Mouse (Mus musculus) midbrain, embryonic 13.5 days (tissue): ENCODE measurements around the gene Fam214a. TPM values are rescaled to one million over a fixed set of nuclear protein-coding genes. Genes with fewer than 3 reads are reported as not detected.

Source experiments
- ATAC-seq: fragments of 200-750 bp; cut with Nextera tagmentation; 2 replicates; pipeline ENCODE4 v1.8.0; 2017; ENCODE audit warnings: mild to moderate bottlenecking, moderate TSS enrichment, moderate library complexity
- H3K27ac ChIP-seq: fragments of 300-500 bp; sonication (generic); 2 replicates; pipeline ENCODE4 v1.5.1; 2015; ENCODE audit warnings: inconsistent platforms, mild to moderate bottlenecking, moderate library complexity
- H3K27me3 ChIP-seq: fragments of 300-500 bp; sonication (generic); 2 replicates; pipeline ENCODE4 v1.6.1; 2015; ENCODE audit warnings: mild to moderate bottlenecking, inconsistent platforms
- H3K36me3 ChIP-seq: fragments of 300-500 bp; sonication (generic); 2 replicates; pipeline ENCODE4 v1.6.1; 2015; ENCODE audit warnings: mild to moderate bottlenecking, inconsistent platforms
- H3K4me1 ChIP-seq: fragments of 300-500 bp; sonication (generic); replicated peaks from 2 replicates; pipeline ENCODE4 v1.6.1; 2015; ENCODE audit warnings: inconsistent platforms
- H3K4me2 ChIP-seq: fragments of 300-500 bp; sonication (generic); replicated peaks from 2 replicates; pipeline ENCODE4 v1.6.1; 2015; ENCODE audit warnings: moderate library complexity, mild to moderate bottlenecking, inconsistent platforms
- H3K4me3 ChIP-seq: fragments of 300-500 bp; sonication (generic); replicated peaks from 2 replicates; pipeline ENCODE4 v1.5.1; 2015; ENCODE audit warnings: mild to moderate bottlenecking, inconsistent platforms
- H3K9ac ChIP-seq: fragments of 300-500 bp; sonication (generic); replicated peaks from 2 replicates; pipeline ENCODE4 v1.6.1; 2015; ENCODE audit warnings: mild to moderate bottlenecking, inconsistent platforms
- H3K9me3 ChIP-seq: fragments of 300-500 bp; sonication (generic); 2 replicates; pipeline ENCODE4 v1.6.1; 2016; ENCODE audit warnings: mild to moderate bottlenecking, inconsistent platforms
- WGBS: fragments of 180-500 bp; shearing (Covaris S2); methylation state at CpG from one replicate; pipeline ENCODE4 v1.1.7; 2015; 5-methylcytosine and 5-hydroxymethylcytosine counted together
- polyA plus RNA-seq: library from polyadenylated mRNA; unstranded; fragments of >200 nt; fragmentation: Nextera tagmentation; extraction: Ambion mirVana; gene quantifications from 2 replicates; pipeline ENCODE4 v1.2.1, GENCODE M21; 2015

Gene Fam214a
- polyA plus RNA-seq, 1 experiment from 2014 or later = 31.3 TPM

DNA sequence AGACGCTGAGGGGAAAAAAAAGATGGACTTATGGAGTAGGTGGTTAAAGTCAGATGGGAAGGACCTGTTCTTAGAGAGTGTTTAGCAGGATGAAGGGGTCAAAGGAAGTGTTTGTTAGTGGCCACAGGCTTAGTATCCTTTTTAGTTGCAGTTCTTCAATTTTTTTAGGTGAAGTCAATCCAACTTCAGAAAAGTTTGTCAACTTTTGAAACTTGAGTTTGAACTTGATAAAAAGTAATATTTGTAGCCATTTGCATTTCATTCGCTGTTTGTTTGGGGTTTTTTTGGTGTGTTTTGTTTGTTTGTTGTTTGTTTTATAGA lies 1.2 kb downstream of the Fam214a start:
- no peaks in the 10 kb centered on the region for H3K27me3 ChIP-seq
- peak overlapping the region; percentile 93 for H3K4me2 ChIP-seq
- H3K36me3 ChIP-seq = peaks cover 8% of the 10 kb centered on the region
- H3K9ac ChIP-seq = peak overlapping the region; percentile 95; the same call in 1 of the 2 replicates
- 61% methylated on average over 2 of the region's 2 CpGs for WGBS
- no peaks in the 10 kb centered on the region; the same call in 1 of the 2 replicates for H3K9me3 ChIP-seq
- peak overlapping the region; percentile 95 for H3K4me3 ChIP-seq
- no peak overlapping the region for H3K27ac ChIP-seq
- H3K4me1 ChIP-seq = peaks cover 21% of the 10 kb centered on the region
- ATAC-seq = no peak

GRCm38 (mm10) chr9:74954387-74954786 lies 1.7 kb downstream of the Fam214a start:
- ATAC-seq = no peak
- Histone ChIP-seq H3K36me3 (peaks cover 11% of the 10 kb centered on the region), H3K9ac (no peak overlapping the region), H3K27ac (no peak overlapping the region), H3K4me1 (peaks cover 21% of the 10 kb centered on the region), H3K4me2 (peak overlapping the region; percentile 93; the same call in 1 of the 2 replicates), H3K9me3 (no peaks in the 10 kb centered on the region; the same call in 1 of the 2 replicates), H3K4me3 (no peak overlapping the region), H3K27me3 (no peaks in the 10 kb centered on the region)
- WGBS = 78% methylated on average over 2 of the region's 2 CpGs

DNA sequence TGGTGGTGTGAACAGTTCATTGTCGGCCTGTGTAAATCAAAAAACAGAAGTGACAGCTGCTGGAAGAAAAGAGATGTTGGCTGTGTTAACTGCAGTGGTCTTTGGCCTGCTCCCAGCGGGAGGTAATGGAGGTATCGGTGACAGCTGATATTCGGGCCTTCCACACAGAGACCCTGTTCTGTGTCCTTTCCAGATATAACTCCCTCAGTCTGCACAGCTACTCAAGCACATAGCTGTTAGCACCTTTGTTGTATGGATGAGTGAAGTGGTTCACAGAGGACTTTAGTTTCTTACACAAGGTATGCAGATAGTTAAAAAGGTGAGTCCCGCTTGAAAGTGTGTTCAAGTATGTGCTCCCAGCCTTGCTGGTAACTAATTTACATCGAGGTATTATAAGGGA lies 7.9 kb downstream of the Fam214a start:
- H3K4me3 ChIP-seq = no peak overlapping the region
- H3K36me3 ChIP-seq = peaks cover 11% of the 10 kb centered on the region
- peak overlapping the region; percentile 74 for H3K27ac ChIP-seq
- H3K4me2 ChIP-seq = peak overlapping the region; percentile 41
- 32% methylated on average over 6 of the region's 6 CpGs for WGBS
- H3K9me3 ChIP-seq = no peaks in the 10 kb centered on the region; the same call in 1 of the 2 replicates
- no peaks in the 10 kb centered on the region for H3K27me3 ChIP-seq
- H3K9ac ChIP-seq = no peak overlapping the region
- peak; percentile 40 for ATAC-seq
- peaks cover 19% of the 10 kb centered on the region for H3K4me1 ChIP-seq

- Histone ChIP-seq H3K4me1 (peaks cover 19% of the 10 kb centered on the region), H3K27me3 (no peaks in the 10 kb centered on the region), H3K4me2 (peak overlapping the region; percentile 41), H3K36me3 (peaks cover 8% of the 10 kb centered on the region), H3K4me3 (peak overlapping the region; percentile 12; the same call in 1 of the 2 replicates), H3K9me3 (no peaks in the 10 kb centered on the region; the same call in 1 of the 2 replicates), H3K9ac (peak overlapping the region; percentile 59), H3K27ac (peak overlapping the region; percentile 74)
- WGBS = 2% methylated on average over 14 of the region's 14 CpGs
- ATAC-seq = peak; percentile 84
These were observed 8.4 kb downstream of the Fam214a start for GRCm38 (mm10) chr9:74961073-74961575.

DNA sequence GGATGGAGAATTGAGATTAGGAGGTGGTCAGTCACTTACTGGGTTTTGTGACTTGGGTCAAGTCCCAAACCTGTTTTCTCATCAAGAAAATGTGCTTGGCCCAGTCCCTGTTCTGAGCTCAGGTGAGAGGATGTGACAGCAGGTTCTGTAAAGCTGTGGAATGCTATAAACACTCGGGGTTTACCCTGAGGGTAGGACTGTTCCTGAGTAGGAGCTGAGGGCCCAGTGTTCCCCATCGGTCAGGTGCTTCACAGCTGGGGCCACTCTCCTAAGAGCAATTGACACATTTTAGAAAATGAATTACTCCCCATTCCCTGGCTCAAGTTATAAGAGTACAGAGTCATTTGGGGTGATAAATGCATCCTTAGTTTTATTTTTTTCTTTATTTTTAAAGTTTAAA lies 11.3 kb downstream of the Fam214a start:
- ATAC-seq = no peak
- Histone ChIP-seq H3K9ac (no peak overlapping the region), H3K36me3 (peaks cover 3% of the 10 kb centered on the region; the same call in 1 of the 2 replicates), H3K9me3 (no peaks in the 10 kb centered on the region), H3K4me2 (no peak overlapping the region), H3K4me3 (no peak overlapping the region), H3K27me3 (no peaks in the 10 kb centered on the region), H3K4me1 (peaks cover 19% of the 10 kb centered on the region), H3K27ac (no peak overlapping the region)
- 81% methylated on average over 2 of the region's 2 CpGs for WGBS

GRCm38 (mm10) chr9:74964866-74965384 lies 12.2 kb downstream of the Fam214a start:
- Histone ChIP-seq H3K9me3 (no peaks in the 10 kb centered on the region), H3K9ac (no peak overlapping the region), H3K4me3 (no peak overlapping the region), H3K36me3 (no peaks in the 10 kb centered on the region), H3K4me2 (no peak overlapping the region), H3K4me1 (peaks cover 19% of the 10 kb centered on the region), H3K27ac (no peak overlapping the region), H3K27me3 (no peaks in the 10 kb centered on the region)
- 92% methylated on average over 10 of the region's 10 CpGs for WGBS
- ATAC-seq = no peak

- Histone ChIP-seq H3K4me3 (no peak overlapping the region), H3K4me1 (peaks cover 9% of the 10 kb centered on the region), H3K36me3 (no peaks in the 10 kb centered on the region), H3K27me3 (no peaks in the 10 kb centered on the region), H3K9ac (no peak overlapping the region), H3K4me2 (no peak overlapping the region), H3K9me3 (no peaks in the 10 kb centered on the region), H3K27ac (no peak overlapping the region)
- WGBS = 87% methylated on average over 4 of the region's 4 CpGs
- no peak for ATAC-seq
These were observed 13.5 kb downstream of the Fam214a start for GRCm38 (mm10) chr9:74966200-74966599.

- Histone ChIP-seq H3K9me3 (no peaks in the 10 kb centered on the region), H3K27me3 (no peaks in the 10 kb centered on the region), H3K9ac (no peak overlapping the region), H3K4me3 (no peak overlapping the region), H3K4me1 (peaks cover 5% of the 10 kb centered on the region; the same call in 1 of the 2 replicates), H3K4me2 (no peak overlapping the region), H3K27ac (no peak overlapping the region), H3K36me3 (no peaks in the 10 kb centered on the region)
- ATAC-seq = no peak
- WGBS = 88% methylated on average over 8 of the region's 8 CpGs
These were observed 16.2 kb downstream of the Fam214a start for GRCm38 (mm10) chr9:74968647-74969428.

- Histone ChIP-seq H3K4me2 (no peak overlapping the region), H3K36me3 (no peaks in the 10 kb centered on the region), H3K27ac (no peak overlapping the region), H3K9me3 (no peaks in the 10 kb centered on the region), H3K9ac (no peak overlapping the region), H3K4me3 (no peak overlapping the region), H3K27me3 (no peaks in the 10 kb centered on the region), H3K4me1 (peaks cover 19% of the 10 kb centered on the region)
- WGBS = 80% methylated on average over 1 of the region's 1 CpGs
- ATAC-seq = no peak
These were observed 17.9 kb downstream of the Fam214a start for GRCm38 (mm10) chr9:74970591-74970990.

DNA sequence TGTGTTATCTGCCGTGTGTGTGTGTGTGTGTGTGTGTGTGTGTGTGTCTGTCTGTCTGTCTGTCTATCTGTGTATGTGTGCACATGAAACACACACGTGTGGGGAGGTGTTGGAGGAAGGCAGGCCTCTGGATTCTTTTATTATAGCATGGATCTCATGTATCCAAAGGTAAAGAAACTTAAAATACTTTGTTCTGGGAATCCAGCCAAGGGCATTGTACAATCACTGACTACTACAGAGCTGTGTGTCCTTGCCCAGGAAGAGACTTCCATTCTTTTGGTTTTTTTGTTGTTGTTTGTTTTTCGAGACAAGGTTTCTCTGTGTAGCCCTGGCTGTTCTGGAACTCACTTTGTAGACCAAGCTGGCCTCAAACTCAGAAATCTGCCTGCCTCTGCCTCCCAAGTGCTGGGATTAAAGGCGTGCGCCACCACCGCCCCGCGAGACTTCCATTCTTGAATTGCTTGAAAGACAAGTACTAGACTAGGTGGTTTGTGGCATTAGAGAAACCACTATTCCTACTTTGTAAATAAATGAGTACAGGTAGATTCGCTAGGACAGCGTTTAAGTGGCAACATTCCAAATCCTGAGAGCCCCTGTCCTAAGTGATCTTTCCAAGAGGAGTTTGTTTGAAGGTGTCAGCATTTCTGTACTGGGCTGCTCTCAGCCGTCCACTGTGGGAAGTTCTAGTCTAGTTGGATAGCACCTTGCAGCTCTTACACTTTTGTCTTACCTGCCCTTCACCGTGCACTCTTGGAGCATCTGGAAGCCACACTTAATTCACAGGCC lies 18.7 kb downstream of the Fam214a start:
- Histone ChIP-seq H3K9ac (no peak overlapping the region), H3K27me3 (no peaks in the 10 kb centered on the region), H3K36me3 (no peaks in the 10 kb centered on the region), H3K27ac (no peak overlapping the region), H3K4me2 (no peak overlapping the region), H3K4me1 (peaks cover 21% of the 10 kb centered on the region), H3K9me3 (no peaks in the 10 kb centered on the region), H3K4me3 (no peak overlapping the region)
- WGBS = 91% methylated on average over 12 of the region's 12 CpGs
- no peak for ATAC-seq

DNA sequence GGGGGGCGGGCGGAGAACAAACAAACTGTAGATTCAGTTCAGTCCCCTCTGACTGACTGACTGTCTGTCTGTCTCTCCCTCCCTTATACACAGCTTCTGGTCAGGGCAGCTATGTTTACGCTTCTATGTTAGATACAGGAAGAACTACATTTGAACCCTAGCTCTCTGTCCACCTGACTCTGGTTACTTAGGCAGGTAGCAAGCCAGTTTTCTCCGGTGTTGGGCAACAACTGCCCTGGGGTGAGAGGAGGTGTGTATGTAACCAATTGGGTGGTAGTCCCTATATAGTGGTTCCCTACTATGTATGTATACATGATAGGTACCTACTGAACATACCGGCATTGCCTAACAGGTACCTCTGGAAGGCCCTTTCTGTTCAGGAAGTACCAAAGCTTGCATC lies 20.1 kb downstream of the Fam214a start:
- Histone ChIP-seq H3K9ac (no peak overlapping the region), H3K4me1 (peaks cover 32% of the 10 kb centered on the region), H3K9me3 (no peaks in the 10 kb centered on the region), H3K4me2 (no peak overlapping the region), H3K27ac (no peak overlapping the region), H3K4me3 (no peak overlapping the region), H3K36me3 (no peaks in the 10 kb centered on the region), H3K27me3 (no peaks in the 10 kb centered on the region)
- ATAC-seq = no peak
- WGBS = 89% methylated on average over 5 of the region's 5 CpGs

DNA sequence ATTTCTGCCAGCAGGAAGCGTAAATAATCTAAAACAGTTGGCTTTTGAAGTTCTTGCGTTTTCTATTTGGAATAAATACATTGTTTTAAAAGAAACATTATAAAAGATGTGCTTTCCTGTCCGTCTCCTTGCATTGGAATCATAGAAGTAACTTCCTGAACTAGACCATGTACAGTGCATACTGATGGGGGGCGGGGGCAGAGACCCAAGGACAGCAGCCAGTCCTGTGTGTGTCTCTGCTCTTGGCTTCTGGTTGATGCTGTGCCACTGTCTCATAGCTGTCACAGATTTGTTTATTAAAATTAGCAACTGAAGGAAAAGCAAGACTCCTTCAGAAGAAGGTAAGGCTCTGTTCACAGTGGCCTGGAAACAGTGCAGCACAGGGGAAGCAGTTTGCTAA lies 20.5 kb downstream of the Fam214a start:
- ATAC-seq = no peak

More for the DNA sequence above, 20.5 kb downstream of the Fam214a start:
- Histone ChIP-seq H3K9ac (no peak overlapping the region), H3K27ac (no peak overlapping the region), H3K4me2 (no peak overlapping the region), H3K4me3 (no peak overlapping the region), H3K27me3 (no peaks in the 10 kb centered on the region), H3K4me1 (peaks cover 36% of the 10 kb centered on the region), H3K9me3 (no peaks in the 10 kb centered on the region), H3K36me3 (no peaks in the 10 kb centered on the region)
- WGBS = 90% methylated on average over 4 of the region's 4 CpGs
